Mouse (Mus musculus) G1E (cell line): ENCODE results near the gene Uggt1. TPM values are rescaled to one million over a fixed set of nuclear protein-coding genes. Genes with fewer than 3 reads are reported as not detected.
A peak's percentile ranks its signal among the peaks of the same experiment; 100 is the strongest.

ENCODE experiments used
- ATAC-seq: 2 replicates; pipeline ENCODE4 v1.8.0; 2016; ENCODE audit warnings: mild to moderate bottlenecking; ENCODE audit not compliant: insufficient number of reproducible peaks, poor library complexity, low FRiP score, severe bottlenecking; ENCODE audit errors: extremely low read depth
- DNase-seq: peaks from one replicate; pipeline ENCODE4 v3.0.0; 2012; ENCODE audit warnings: low spot score
- H3K27me3 ChIP-seq: 2 replicates; pipeline ENCODE4 v1.6.1; 2012; ENCODE audit warnings: mild to moderate bottlenecking, low read length, inconsistent platforms; ENCODE audit not compliant: insufficient read depth
- H3K36me3 ChIP-seq: replicated peaks from 2 replicates; pipeline ENCODE3; 2012; ENCODE audit warnings: mild to moderate bottlenecking, inconsistent platforms
- H3K4me1 ChIP-seq: 2 replicates; pipeline ENCODE4 v1.6.1; 2012; ENCODE audit warnings: low read depth, low read length, inconsistent platforms, mixed read lengths; ENCODE audit not compliant: insufficient read depth
- H3K4me3 ChIP-seq: 2 replicates; pipeline ENCODE4 v1.5.1; 2012; ENCODE audit warnings: low read depth, mild to moderate bottlenecking, inconsistent platforms, low read length, moderate library complexity, mixed read lengths
- H3K9me3 ChIP-seq: replicated peaks from 2 replicates; pipeline ENCODE4 v1.6.1; 2012; ENCODE audit warnings: inconsistent platforms
- CTCF ChIP-seq: IDR thresholded peaks from 2 replicates; pipeline ENCODE4 v1.5.1; 2012; ENCODE audit warnings: low read depth, low read length, inconsistent platforms, mixed read lengths
- GATA1 ChIP-seq: IDR thresholded peaks from 2 replicates; pipeline ENCODE4 v1.6.1; 2012; ENCODE audit warnings: borderline replicate concordance, low read length, inconsistent platforms, mixed read lengths
- GATA2 ChIP-seq: IDR thresholded peaks from 2 replicates; pipeline ENCODE4 v1.6.1; 2012; ENCODE audit warnings: low read depth, low read length, inconsistent platforms, borderline replicate concordance
- POLR2AphosphoS5 ChIP-seq: IDR thresholded peaks from 2 replicates; pipeline ENCODE4 v1.6.1; 2012; ENCODE audit warnings: low read depth, low read length, inconsistent platforms; ENCODE audit not compliant: insufficient replicate concordance
- TAL1 ChIP-seq: conservative IDR thresholded peaks from 2 replicates; pipeline ENCODE4 v1.6.1; 2012; ENCODE audit warnings: low read depth, low read length, inconsistent platforms, mixed read lengths
- polyA plus RNA-seq: library from polyadenylated mRNA; stranded (reverse); fragments of >175 nt; gene quantifications from 2 replicates; pipeline ENCODE4 v1.2.3, GENCODE M21; 2012
- total RNA-seq, 2 experiments: library from RNA; stranded (forward) in 1 of 2; stranded (reverse) in 1 of 2; fragments of 200-1000 nt in 1 of 2; fragments of >200 nt in 1 of 2; fragmentation: Nextera tagmentation in 1 of 2; gene quantifications; 2 replicates each; pipeline ENCODE4 v1.2.3; 2014 to 2017

Uggt1 gene
- total and polyA plus RNA-seq, 3 experiments: 12.2 to 97.8 (median 97.4) TPM

GRCm38 (mm10) chr1:36246688-36247087 is 2.2 kb upstream of the Uggt1 start:
- Histone ChIP-seq H3K4me3 (no peak overlapping the region), H3K9me3 (no peaks in the 10 kb centered on the region), H3K27me3 (peaks cover 11% of the 10 kb centered on the region), H3K4me1 (peaks cover 45% of the 10 kb centered on the region), H3K36me3 (peaks cover 5% of the 10 kb centered on the region)
- ATAC-seq (no peak), DNase-seq (no peak)
- no peak for TF ChIP-seq POLR2AphosphoS5
- no peak for TF ChIP-seq TAL1
- no peak for TF ChIP-seq CTCF
- no peak for TF ChIP-seq GATA2
- no peak for TF ChIP-seq GATA1

DNA sequence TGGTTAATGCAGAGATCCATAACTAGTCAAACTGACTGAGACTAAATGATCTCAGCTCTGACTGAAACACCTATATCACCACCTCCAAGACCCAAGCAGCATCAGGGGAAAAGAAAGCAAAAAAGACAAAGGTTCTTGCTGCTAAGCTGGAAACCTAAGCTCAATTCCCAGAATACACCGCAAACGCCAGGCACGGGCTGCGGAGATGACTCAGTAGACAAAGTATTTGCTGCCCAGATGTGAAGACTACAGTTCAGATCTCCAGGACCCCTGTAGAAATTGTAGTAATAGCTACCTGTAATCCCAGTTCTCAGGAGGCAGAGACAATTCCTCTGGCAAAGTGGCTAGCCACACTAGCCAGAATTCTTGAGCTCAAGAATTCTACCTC is 302 bp upstream of the Uggt1 start:
- peaks cover 21% of the 10 kb centered on the region for H3K36me3 ChIP-seq
- no peaks in the 10 kb centered on the region for H3K9me3 ChIP-seq
- ATAC-seq (no peak), DNase-seq (no peak)
- peaks cover 49% of the 10 kb centered on the region for H3K4me1 ChIP-seq
- peaks cover 10% of the 10 kb centered on the region for H3K27me3 ChIP-seq
- H3K4me3 ChIP-seq: peak overlapping the region; percentile 18; the same call in 1 of the 2 replicates
- TF ChIP-seq TAL1: no peak
- TF ChIP-seq POLR2AphosphoS5: no peak
- TF ChIP-seq GATA1: no peak
- TF ChIP-seq CTCF: no peak
- TF ChIP-seq GATA2: no peak

DNA sequence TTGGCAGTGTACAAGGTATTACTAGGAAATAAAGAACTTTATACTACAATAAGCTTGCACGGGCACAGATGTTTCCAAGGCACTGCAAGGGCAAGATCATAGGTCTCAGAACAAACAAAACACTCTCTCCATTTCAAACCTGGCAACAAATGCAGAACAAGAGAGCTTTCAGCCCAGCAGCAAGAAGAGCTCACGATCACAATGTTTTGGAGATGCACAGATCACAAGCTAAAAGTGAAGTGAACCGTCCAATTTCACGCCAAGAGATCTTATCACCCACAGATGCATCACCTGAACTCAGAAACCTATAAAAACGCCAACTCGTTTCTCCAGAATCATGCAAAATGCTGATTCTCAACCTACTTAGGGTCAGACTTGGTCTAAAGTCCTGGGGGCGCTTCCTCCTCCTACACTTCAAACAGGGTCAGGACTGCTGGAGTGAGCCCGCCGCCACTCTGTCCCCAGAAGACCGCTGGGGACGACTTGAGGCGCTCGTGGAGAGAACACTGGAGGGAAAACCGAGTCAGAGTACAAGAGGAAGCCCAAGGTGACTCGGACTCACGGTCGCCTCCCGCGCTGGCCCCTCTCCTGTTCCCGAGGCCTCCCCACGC is 968 bp downstream of the Uggt1 start:
- TF ChIP-seq POLR2AphosphoS5 (no peak), TAL1 (no peak), GATA2 (peak; percentile 64; the same call in 1 of the 2 replicates)
- H3K36me3 ChIP-seq: peaks cover 32% of the 10 kb centered on the region
- peaks cover 53% of the 10 kb centered on the region for H3K4me1 ChIP-seq
- peaks cover 8% of the 10 kb centered on the region for H3K27me3 ChIP-seq
- peak overlapping the region; percentile 84 for H3K4me3 ChIP-seq
- no peak for DNase-seq
- ATAC-seq: 0 out of 2 replicates have a peak, but pooled peaks have one; percentile 11
- no peaks in the 10 kb centered on the region for H3K9me3 ChIP-seq

GRCm38 (mm10) chr1:36241903-36242429 is 2.6 kb downstream of the Uggt1 start:
- ATAC-seq (no peak), DNase-seq (no peak)
- Histone ChIP-seq H3K4me3 (no peak overlapping the region; the same call in 1 of the 2 replicates), H3K4me1 (peaks cover 53% of the 10 kb centered on the region), H3K27me3 (peaks cover 4% of the 10 kb centered on the region), H3K9me3 (no peaks in the 10 kb centered on the region), H3K36me3 (peaks cover 43% of the 10 kb centered on the region)
- TF ChIP-seq POLR2AphosphoS5: no peak
- no peak for TF ChIP-seq GATA1
- no peak for TF ChIP-seq GATA2
- no peak for TF ChIP-seq CTCF
- no peak for TF ChIP-seq TAL1

GRCm38 (mm10) chr1:36240176-36240575 is 4.3 kb downstream of the Uggt1 start:
- Histone ChIP-seq H3K9me3 (no peaks in the 10 kb centered on the region), H3K4me3 (no peak overlapping the region), H3K27me3 (no peaks in the 10 kb centered on the region), H3K4me1 (peaks cover 58% of the 10 kb centered on the region), H3K36me3 (peaks cover 59% of the 10 kb centered on the region)
- ATAC-seq: no peak
- TF ChIP-seq CTCF (no peak), POLR2AphosphoS5 (no peak), GATA1 (no peak), TAL1 (no peak), GATA2 (no peak)
- DNase-seq: no peak

GRCm38 (mm10) chr1:36239396-36239795 is 5.1 kb downstream of the Uggt1 start:
- TF ChIP-seq TAL1 (no peak), GATA1 (no peak), GATA2 (no peak), POLR2AphosphoS5 (no peak), CTCF (no peak)
- ATAC-seq: no peak
- peaks cover 52% of the 10 kb centered on the region for H3K4me1 ChIP-seq
- H3K4me3 ChIP-seq: no peak overlapping the region
- H3K9me3 ChIP-seq: no peaks in the 10 kb centered on the region
- H3K36me3 ChIP-seq: peaks cover 67% of the 10 kb centered on the region
- no peaks in the 10 kb centered on the region for H3K27me3 ChIP-seq
- DNase-seq: no peak
